Mouse (Mus musculus) C2C12 (cell line): ENCODE measurements at regions not wholly inside any gene's neighbourhood (a gene's known extent, or its start where the extent isn't known, plus 50 kb on each side); places are given as distances from the start of the nearest gene placed in this dataset.

Experiments
- CTCF ChIP-seq: IDR thresholded peaks from one replicate; pipeline ENCODE4 v1.5.1; 2011; ENCODE audit not compliant: control insufficient read depth, insufficient read depth, insufficient read length
- MAX ChIP-seq: IDR thresholded peaks from one replicate; pipeline ENCODE4 v1.6.1; 2011; ENCODE audit warnings: mild to moderate bottlenecking, control low read depth
- USF1 ChIP-seq: IDR thresholded peaks from one replicate; pipeline ENCODE4 v1.6.1; 2011; ENCODE audit warnings: low read depth, mild to moderate bottlenecking, control low read depth, moderate library complexity

DNA sequence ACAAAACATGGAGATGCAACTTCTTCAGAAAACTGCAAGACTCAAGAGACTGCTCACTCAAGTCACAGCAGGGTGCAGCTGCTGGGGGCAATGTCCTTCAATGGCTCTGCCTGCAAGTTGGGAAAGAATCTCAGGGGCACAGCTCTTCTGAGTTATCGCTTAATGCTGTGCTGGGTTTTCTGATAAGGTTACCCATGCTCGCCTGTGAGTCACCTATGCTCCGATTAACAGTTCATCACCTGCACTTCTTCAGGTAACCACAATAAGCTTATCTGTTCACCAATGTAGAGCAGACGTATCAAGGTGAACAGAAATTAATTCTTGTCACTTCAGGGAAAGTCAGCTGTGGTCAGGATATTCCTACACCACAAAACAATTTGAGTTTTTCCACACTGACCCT, 1198.2 kb downstream of the Diaph3 start:
- TF ChIP-seq CTCF (no peak), MAX (no peak), USF1 (no peak)
